Mouse (Mus musculus) liver, adult 2 months (tissue): Measurements from ENCODE around the gene Tenm2. TPM values are rescaled to one million over a fixed set of nuclear protein-coding genes. Genes with fewer than 3 reads are reported as not detected.

Experiments used
- DNase-seq: peaks from one replicate; pipeline ENCODE4 v3.0.0-alpha.2; 2011; ENCODE audit warnings: low read depth, low spot score; ENCODE audit errors: extremely low read depth
- H3K27ac ChIP-seq: fragments of 200-500 bp; replicated peaks from 2 replicates; pipeline ENCODE4 v1.5.1; 2012; ENCODE audit warnings: low read depth, mild to moderate bottlenecking, control low read depth, inconsistent platforms, low read length; ENCODE audit not compliant: insufficient read depth
- H3K27me3 ChIP-seq: fragments of 200-500 bp; 2 replicates; pipeline ENCODE4 v1.6.1; 2012; ENCODE audit warnings: mild to moderate bottlenecking, moderate library complexity, low read length, inconsistent platforms; ENCODE audit not compliant: control insufficient read depth, insufficient read depth
- H3K36me3 ChIP-seq: fragments of 200-500 bp; 2 replicates; pipeline ENCODE4 v1.6.1; 2012; ENCODE audit warnings: low read length, inconsistent platforms; ENCODE audit not compliant: control insufficient read depth, insufficient read depth
- H3K4me1 ChIP-seq: fragments of 200-500 bp; 2 replicates; pipeline ENCODE4 v1.6.1; 2011; ENCODE audit warnings: low read length; ENCODE audit not compliant: control insufficient read depth, insufficient read depth
- H3K4me3 ChIP-seq: fragments of 200-500 bp; 2 replicates; pipeline ENCODE4 v1.5.1; 2011; ENCODE audit warnings: low read depth, mild to moderate bottlenecking, control low read depth, low read length, moderate library complexity; ENCODE audit not compliant: insufficient read depth
- H3K79me2 ChIP-seq: fragments of 200-500 bp; 2 replicates; pipeline ENCODE4 v1.6.1; 2012; ENCODE audit warnings: inconsistent platforms, mild to moderate bottlenecking, low read length, moderate library complexity; ENCODE audit not compliant: control insufficient read depth, insufficient read depth
- H3K9ac ChIP-seq: fragments of 200-500 bp; 2 replicates; pipeline ENCODE4 v1.6.1; 2012; ENCODE audit warnings: low read depth, mild to moderate bottlenecking, control low read depth, inconsistent platforms, low read length
- CTCF ChIP-seq: fragments of 200-500 bp; IDR thresholded peaks from 2 replicates; pipeline ENCODE4 v1.5.1; 2011; ENCODE audit warnings: low read depth, low read length, control low read depth
- POLR2A ChIP-seq: fragments of 200-500 bp; IDR thresholded peaks from 2 replicates; pipeline ENCODE4 v1.6.1; 2011; ENCODE audit warnings: low read length, control low read depth; ENCODE audit not compliant: insufficient read depth; ENCODE audit errors: extremely low read depth
- WGBS: fragments of 180-500 bp; shearing (Covaris S2); methylation state at CpG from one replicate; pipeline ENCODE4 v1.1.7; 2018; 5-methylcytosine and 5-hydroxymethylcytosine counted together
- polyA plus RNA-seq: library from polyadenylated mRNA; depleted of rRNA; stranded (reverse); fragments of >200 nt; gene quantifications from 2 replicates; pipeline ENCODE4 v1.2.3, GENCODE M21; 2012
- total RNA-seq: library from RNA; depleted of rRNA; stranded (reverse); fragments of >200 nt; gene quantifications from 2 replicates; pipeline ENCODE4 v1.2.3, GENCODE M21; 2014

The Tenm2 gene
- total and polyA plus RNA-seq, 2 experiments, result not detected

DNA sequence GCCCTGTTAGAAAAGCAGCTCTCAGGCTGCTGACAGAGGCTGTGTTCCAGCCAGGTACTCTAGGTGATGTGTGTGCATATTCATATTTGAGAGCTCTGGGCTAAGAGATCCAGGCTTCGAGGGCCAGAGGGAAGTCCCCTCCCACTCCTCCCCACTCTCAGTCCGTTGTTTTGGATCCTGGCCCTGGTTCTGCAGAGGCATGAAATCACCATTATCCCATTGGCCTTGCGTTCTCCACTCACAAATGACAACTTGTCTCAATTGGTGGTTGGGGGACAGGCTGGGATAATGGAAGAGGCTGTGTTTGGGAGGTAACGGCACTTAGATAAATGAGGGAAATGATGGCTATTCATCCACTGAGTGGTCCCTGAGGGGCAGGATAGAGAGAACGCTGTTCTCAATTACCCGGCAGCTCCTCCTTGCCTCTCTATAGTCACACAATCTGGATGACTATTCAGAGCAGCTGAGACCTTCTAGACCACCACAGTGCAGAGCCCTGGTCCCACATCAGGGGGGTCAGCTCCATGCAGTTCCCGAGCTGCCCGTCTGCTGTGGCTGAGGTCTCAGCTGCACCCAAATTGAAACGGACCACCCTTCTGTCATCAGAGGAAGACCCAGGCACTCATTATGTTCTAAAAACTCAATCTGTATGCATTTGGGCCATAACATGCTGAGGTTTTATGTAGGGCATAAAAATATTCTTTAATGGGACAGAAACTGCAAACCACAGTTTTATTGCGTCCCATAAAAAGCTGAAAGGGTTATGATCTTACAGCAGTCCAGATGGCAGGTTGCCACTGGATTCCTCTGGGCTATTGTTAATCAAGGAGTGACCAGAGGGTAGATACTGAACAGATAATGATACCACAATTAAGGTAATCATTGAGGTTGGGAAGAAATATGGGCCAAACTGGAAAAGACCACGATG is 1226.2 kb downstream of the Tenm2 start:
- Histone ChIP-seq H3K79me2 (no peaks in the 10 kb centered on the region), H3K27me3 (no peaks in the 10 kb centered on the region), H3K4me3 (no peak overlapping the region), H3K4me1 (no peaks in the 10 kb centered on the region), H3K36me3 (no peaks in the 10 kb centered on the region), H3K9ac (no peak overlapping the region), H3K27ac (no peak overlapping the region)
- WGBS, result 89% methylated on average over 11 of the region's 11 CpGs
- DNase-seq, result no peak
- TF ChIP-seq CTCF (no peak), POLR2A (no peak)

GRCm38 (mm10) chr11:36002900-36003299 is 1232.9 kb downstream of the Tenm2 start:
- TF ChIP-seq CTCF (no peak), POLR2A (no peak)
- no peak overlapping the region for H3K27ac ChIP-seq
- H3K4me1 ChIP-seq, result no peaks in the 10 kb centered on the region; the same call in 1 of the 2 replicates
- H3K79me2 ChIP-seq, result no peaks in the 10 kb centered on the region
- H3K27me3 ChIP-seq, result no peaks in the 10 kb centered on the region
- 42% methylated on average over 4 of the region's 4 CpGs for WGBS
- no peaks in the 10 kb centered on the region for H3K36me3 ChIP-seq
- no peak for DNase-seq
- H3K4me3 ChIP-seq, result no peak overlapping the region
- H3K9ac ChIP-seq, result no peak overlapping the region

- peak overlapping the region; percentile 9; the same call in 1 of the 2 replicates for H3K9ac ChIP-seq
- WGBS, result 7% methylated on average over 28 of the region's 28 CpGs
- H3K27ac ChIP-seq, result no peak overlapping the region
Measured at GRCm38 (mm10) chr11:36001282-36001970, 1234.3 kb downstream of the Tenm2 start.

DNA sequence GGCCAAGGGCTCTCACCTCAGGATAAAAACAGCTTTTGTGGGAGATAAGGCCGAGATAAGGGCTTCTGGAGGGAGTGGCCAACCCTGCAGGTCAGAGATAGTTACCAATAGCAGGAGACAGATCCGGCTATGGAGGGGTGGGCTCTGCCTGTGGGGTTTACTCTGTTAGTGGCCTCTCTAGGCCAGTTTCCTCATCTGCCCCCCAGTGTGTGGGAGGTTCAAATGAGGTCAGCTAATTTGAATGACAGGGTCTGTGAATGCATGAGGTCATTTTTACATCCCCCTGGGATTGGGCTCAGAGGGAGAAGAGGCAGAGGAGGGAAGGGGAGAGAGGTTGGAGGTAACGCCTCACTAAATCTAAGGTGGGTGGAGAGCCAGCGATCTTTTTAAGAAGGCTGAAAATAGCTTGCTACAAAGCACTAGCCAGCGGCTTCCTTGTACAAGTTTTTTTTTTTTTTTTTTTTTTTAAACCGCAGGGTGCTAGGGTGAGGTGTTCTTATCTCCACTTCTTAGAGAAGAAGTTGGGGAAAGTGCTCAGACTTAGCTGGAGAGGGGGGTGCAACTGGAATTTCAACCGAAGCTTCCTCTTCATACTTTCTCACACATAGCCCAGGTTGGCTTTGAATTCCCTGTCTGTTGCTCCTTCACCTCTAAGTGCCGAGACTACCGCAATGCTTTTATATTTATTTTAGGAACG is 1235.0 kb downstream of the Tenm2 start:
- no peaks in the 10 kb centered on the region for H3K36me3 ChIP-seq
- no peak overlapping the region; the same call in 1 of the 2 replicates for H3K4me3 ChIP-seq
- no peak overlapping the region for H3K27ac ChIP-seq
- TF ChIP-seq POLR2A (no peak), CTCF (no peak)
- peak overlapping the region; percentile 9; the same call in 1 of the 2 replicates for H3K9ac ChIP-seq
- no peaks in the 10 kb centered on the region; the same call in 1 of the 2 replicates for H3K4me1 ChIP-seq
- H3K27me3 ChIP-seq, result no peaks in the 10 kb centered on the region
- 19% methylated on average over 10 of the region's 10 CpGs for WGBS
- no peaks in the 10 kb centered on the region for H3K79me2 ChIP-seq
- DNase-seq, result no peak

More at GRCm38 (mm10) chr11:36001282-36001970, 1234.3 kb downstream of the Tenm2 start:
- no peaks in the 10 kb centered on the region for H3K36me3 ChIP-seq
- no peaks in the 10 kb centered on the region for H3K27me3 ChIP-seq
- peak; percentile 90 for TF ChIP-seq CTCF
- no peak for TF ChIP-seq POLR2A
- no peak overlapping the region; the same call in 1 of the 2 replicates for H3K4me3 ChIP-seq
- DNase-seq, result peak; percentile 73
- no peaks in the 10 kb centered on the region; the same call in 1 of the 2 replicates for H3K4me1 ChIP-seq
- no peaks in the 10 kb centered on the region for H3K79me2 ChIP-seq

DNA sequence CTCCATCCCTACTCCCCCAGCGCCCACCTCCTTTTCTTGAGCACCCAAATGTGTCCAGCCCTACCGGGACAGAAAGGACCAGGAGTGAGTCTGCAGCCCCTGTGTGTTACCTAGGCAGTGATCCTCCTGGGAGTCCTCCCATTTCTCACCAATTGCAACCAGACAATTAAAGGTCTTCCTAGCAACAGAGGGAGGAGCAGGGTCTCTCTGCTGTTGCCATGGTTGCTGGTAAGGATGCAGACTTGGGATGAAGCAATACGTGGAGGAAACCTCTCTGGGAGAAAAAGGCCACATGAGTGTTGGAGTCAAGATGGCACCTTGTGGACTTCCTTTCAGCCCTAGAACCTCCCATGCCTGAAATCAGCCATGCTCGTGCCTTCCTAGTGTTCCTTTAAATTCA is 1235.7 kb downstream of the Tenm2 start:
- Histone ChIP-seq H3K79me2 (no peaks in the 10 kb centered on the region), H3K36me3 (no peaks in the 10 kb centered on the region), H3K9ac (no peak overlapping the region), H3K27me3 (no peaks in the 10 kb centered on the region), H3K4me1 (no peaks in the 10 kb centered on the region; the same call in 1 of the 2 replicates), H3K4me3 (no peak overlapping the region), H3K27ac (no peak overlapping the region)
- WGBS, result 54% methylated on average over 4 of the region's 4 CpGs
- TF ChIP-seq POLR2A (no peak), CTCF (no peak)
- no peak for DNase-seq
